Mouse (Mus musculus) liver, adult 2 months (tissue): ENCODE data around the gene 2900011O08Rik.

Experiments used
- CTCF ChIP-seq: fragments of 200-500 bp; IDR thresholded peaks from 2 replicates; pipeline ENCODE4 v1.5.1; 2011; ENCODE audit warnings: low read depth, low read length, control low read depth
- POLR2A ChIP-seq: fragments of 200-500 bp; IDR thresholded peaks from 2 replicates; pipeline ENCODE4 v1.6.1; 2011; ENCODE audit warnings: low read length, control low read depth; ENCODE audit not compliant: insufficient read depth; ENCODE audit errors: extremely low read depth

- TF ChIP-seq CTCF = no peak
- TF ChIP-seq POLR2A = no peak
Observed at GRCm38 (mm10) chr16:14029851-14030250, 43.4 kb downstream of the 2900011O08Rik start.
